ENCODE assay signal across 8 mouse cellular contexts in genomic region chr19:53901931-53902738, GRCm38 (mm10). TPM values are rescaled to one million over a fixed set of nuclear protein-coding genes. Genes with fewer than 3 reads are reported as not detected.
DNase-seq lines count a peak whose midpoint lies in the region; ATAC-seq and TF ChIP-seq lines count a peak whose summit lies in the region.

No protein-coding gene starts in this region.

- TF ChIP-seq CTCF in ES-Bruce4 (IDR thresholded peaks at IDR 0.05; ENCODE audit: low read depth, low read length) = no peak
- TF ChIP-seq CTCF in olfactory bulb, adult 2 months (IDR thresholded peaks at IDR 0.05; ENCODE audit: insufficient read depth, low read depth, low read length) = no peak

- H3K4me3 ChIP-seq in heart, embryonic 10.5 days = peak overlapping the region; percentile 98
- no peak overlapping the region for H3K4me3 ChIP-seq in ES-Bruce4 (ENCODE audit: low read depth, low read length)
- peak overlapping the region; percentile 95 for H3K4me3 ChIP-seq in forebrain, embryonic 10.5 days
- peak overlapping the region; percentile 77 for H3K4me3 ChIP-seq in limb, embryonic 15.5 days
- H3K4me3 ChIP-seq in olfactory bulb, adult 2 months (ENCODE audit: insufficient read depth, low read depth, low read length) = no peak overlapping the region; the same call in 1 of the 2 replicates

- peak overlapping the region; percentile 83 for H3K9ac ChIP-seq in ES-Bruce4 (ENCODE audit: low read depth, poor library complexity, severe bottlenecking)
- H3K9ac ChIP-seq in limb, embryonic 15.5 days = peak overlapping the region; percentile 62; the same call in 1 of the 2 replicates

- intact Hi-C loops in heart, postnatal 14 days (cut with DNase I) = loop anchor here (2.0 to 10.0 kb wide), 2 partner anchors 41 to 257 kb away; no protein-coding TSS in a partner anchor

- WGBS in heart, embryonic 10.5 days = 40% methylated on average over 15 of the region's 15 CpGs
- WGBS in forebrain, embryonic 10.5 days = 63% methylated on average over 15 of the region's 15 CpGs
- WGBS in limb, embryonic 15.5 days = 51% methylated on average over 15 of the region's 15 CpGs
- 55% methylated on average over 15 of the region's 15 CpGs for WGBS in olfactory bulb, adult 2 months

- H3K27ac ChIP-seq in heart, embryonic 10.5 days = peak overlapping the region; percentile 94
- no peak overlapping the region for H3K27ac ChIP-seq in ES-Bruce4 (ENCODE audit: insufficient read depth, low read length)
- peak overlapping the region; percentile 92 for H3K27ac ChIP-seq in forebrain, embryonic 10.5 days
- H3K27ac ChIP-seq in limb, embryonic 15.5 days = peak overlapping the region; percentile 92
- peak overlapping the region; percentile 94 for H3K27ac ChIP-seq in olfactory bulb, adult 2 months (ENCODE audit: insufficient read depth, low read depth, low read length)

- no peak for TF ChIP-seq POLR2A in ES-Bruce4 (IDR thresholded peaks at IDR 0.05; ENCODE audit: insufficient read depth, low read length)
- TF ChIP-seq POLR2A in olfactory bulb, adult 2 months (IDR thresholded peaks at IDR 0.05; ENCODE audit: insufficient read depth, low read depth, low read length) = no peak

- no peaks in the 10 kb centered on the region for H3K36me3 ChIP-seq in heart, embryonic 10.5 days
- H3K36me3 ChIP-seq in ES-Bruce4 (ENCODE audit: control insufficient read depth, insufficient read depth, low read length, poor library complexity, severe bottlenecking) = no peaks in the 10 kb centered on the region
- no peaks in the 10 kb centered on the region for H3K36me3 ChIP-seq in forebrain, embryonic 10.5 days (replicated peaks)
- no peaks in the 10 kb centered on the region for H3K36me3 ChIP-seq in limb, embryonic 15.5 days

- H3K4me2 ChIP-seq in limb, embryonic 15.5 days = peak overlapping the region; percentile 69

- TF ChIP-seq EP300 in ES-Bruce4 (IDR thresholded peaks at IDR 0.05; ENCODE audit: insufficient read depth, low read depth, low read length) = no peak

- no peaks in the 10 kb centered on the region for H3K9me3 ChIP-seq in heart, embryonic 10.5 days
- no peaks in the 10 kb centered on the region for H3K9me3 ChIP-seq in ES-Bruce4 (replicated peaks; ENCODE audit: control insufficient read depth, insufficient read depth, low read length, poor library complexity, severe bottlenecking)
- no peaks in the 10 kb centered on the region for H3K9me3 ChIP-seq in forebrain, embryonic 10.5 days
- no peaks in the 10 kb centered on the region for H3K9me3 ChIP-seq in limb, embryonic 15.5 days

- peak; percentile 75 for DNase-seq in heart, embryonic 10.5 days (ENCODE audit: low spot score)
- DNase-seq in heart, postnatal 14 days = no peak
- no peak for DNase-seq in forebrain, embryonic 10.5 days (ENCODE audit: extremely low spot score, low spot score)
- DNase-seq in ovary, adult 18-20 months (ENCODE audit: low spot score) = no peak

- no peaks in the 10 kb centered on the region for H3K27me3 ChIP-seq in heart, embryonic 10.5 days (ENCODE audit: insufficient read depth, poor library complexity, severe bottlenecking)
- no peaks in the 10 kb centered on the region for H3K27me3 ChIP-seq in ES-Bruce4 (ENCODE audit: control insufficient read depth, insufficient read depth, low read length, poor library complexity, severe bottlenecking)
- H3K27me3 ChIP-seq in forebrain, embryonic 10.5 days (ENCODE audit: poor library complexity, severe bottlenecking) = no peaks in the 10 kb centered on the region
- no peaks in the 10 kb centered on the region for H3K27me3 ChIP-seq in limb, embryonic 15.5 days

- H3K4me1 ChIP-seq in heart, embryonic 10.5 days = peaks cover 20% of the 10 kb centered on the region
- H3K4me1 ChIP-seq in ES-Bruce4 (ENCODE audit: control insufficient read depth, insufficient read depth, low read length) = no peaks in the 10 kb centered on the region
- H3K4me1 ChIP-seq in forebrain, embryonic 10.5 days = peaks cover 30% of the 10 kb centered on the region
- peaks cover 55% of the 10 kb centered on the region for H3K4me1 ChIP-seq in limb, embryonic 15.5 days
- H3K4me1 ChIP-seq in olfactory bulb, adult 2 months (ENCODE audit: control insufficient read depth, insufficient read depth, low read length) = peaks cover 18% of the 10 kb centered on the region

- no peak for ATAC-seq in limb, embryonic 15.5 days (ENCODE audit: insufficient number of reproducible peaks, low FRiP score, low TSS enrichment, low read depth)
- ATAC-seq in granulocyte monocyte progenitor cell, adult 5-6 weeks (replicated peaks; ENCODE audit: poor library complexity, severe bottlenecking) = no peak

RNA-seq across cellular contexts. Expression of gene Pdcd4, which starts 10.1 kb away (rescaled TPM):
- 31.4 and 35.0 TPM in 2 replicates for polyA plus RNA-seq in heart, embryonic 10.5 days (2016; fragmentation: Nextera tagmentation; extraction: Ambion mirVana)
- total RNA-seq in heart, postnatal 14 days (2021) = 10 to 100 TPM; 24.8 to 25.6 TPM
- 71.8 and 78.8 TPM in 2 replicates for polyA plus RNA-seq in ES-Bruce4 (2011; ENCODE audit: insufficient read depth, insufficient read length, low read depth, missing spikeins)
- polyA plus RNA-seq in forebrain, embryonic 10.5 days (2016; fragmentation: Nextera tagmentation; extraction: Ambion mirVana) = 46.7 and 47.0 TPM in 2 replicates
- 98.4 and 108 TPM in 2 replicates for polyA plus RNA-seq in limb, embryonic 15.5 days (2015; fragmentation: Nextera tagmentation; extraction: Ambion mirVana)
- polyA plus RNA-seq in olfactory bulb, adult 2 months (2012; ENCODE audit: insufficient read depth, insufficient read length, low replicate concordance, missing spikeins) = not detected in 2 replicates
- total RNA-seq in granulocyte monocyte progenitor cell, adult 5-6 weeks (2014; fragmentation: Nextera tagmentation) = 267 and 284 TPM in 2 replicates
- 437 and 499 TPM in 2 replicates for total RNA-seq in granulocyte monocyte progenitor cell, adult 5-6 weeks (2017)

RNA-seq across cellular contexts. Expression of gene Shoc2, which starts 42.0 kb away (rescaled TPM):
- 51.0 and 54.7 TPM in 2 replicates for polyA plus RNA-seq in heart, embryonic 10.5 days (2016; fragmentation: Nextera tagmentation; extraction: Ambion mirVana)
- 10 to 100 TPM; 30.2 to 34.4 TPM for total RNA-seq in heart, postnatal 14 days (2021)
- polyA plus RNA-seq in ES-Bruce4 (2011; ENCODE audit: insufficient read depth, insufficient read length, low read depth, missing spikeins) = 69.0 and 70.4 TPM in 2 replicates
- polyA plus RNA-seq in forebrain, embryonic 10.5 days (2016; fragmentation: Nextera tagmentation; extraction: Ambion mirVana) = 59.6 and 71.0 TPM in 2 replicates
- 48.5 and 48.9 TPM in 2 replicates for polyA plus RNA-seq in limb, embryonic 15.5 days (2015; fragmentation: Nextera tagmentation; extraction: Ambion mirVana)
- polyA plus RNA-seq in olfactory bulb, adult 2 months (2012; ENCODE audit: insufficient read depth, insufficient read length, low replicate concordance, missing spikeins) = not detected in 2 replicates
- 28.4 and 30.1 TPM in 2 replicates for total RNA-seq in granulocyte monocyte progenitor cell, adult 5-6 weeks (2014; fragmentation: Nextera tagmentation)
- total RNA-seq in granulocyte monocyte progenitor cell, adult 5-6 weeks (2017) = 42.8 and 55.2 TPM in 2 replicates

RNA-seq across cellular contexts. Expression of gene Bbip1, which starts 42.3 kb away (rescaled TPM):
- 63.5 and 69.3 TPM in 2 replicates for polyA plus RNA-seq in heart, embryonic 10.5 days (2016; fragmentation: Nextera tagmentation; extraction: Ambion mirVana)
- total RNA-seq in heart, postnatal 14 days (2021) = 10 to 100 TPM; 35.3 to 35.8 TPM
- 43.2 and 44.5 TPM in 2 replicates for polyA plus RNA-seq in ES-Bruce4 (2011; ENCODE audit: insufficient read depth, insufficient read length, low read depth, missing spikeins)
- polyA plus RNA-seq in forebrain, embryonic 10.5 days (2016; fragmentation: Nextera tagmentation; extraction: Ambion mirVana) = 104 and 105 TPM in 2 replicates
- polyA plus RNA-seq in limb, embryonic 15.5 days (2015; fragmentation: Nextera tagmentation; extraction: Ambion mirVana) = 59.5 and 62.5 TPM in 2 replicates
- not detected in 2 replicates for polyA plus RNA-seq in olfactory bulb, adult 2 months (2012; ENCODE audit: insufficient read depth, insufficient read length, low replicate concordance, missing spikeins)
- total RNA-seq in granulocyte monocyte progenitor cell, adult 5-6 weeks (2014; fragmentation: Nextera tagmentation) = 63.6 and 91.9 TPM in 2 replicates
- total RNA-seq in granulocyte monocyte progenitor cell, adult 5-6 weeks (2017) = 33.7 and 37.1 TPM in 2 replicates

Comparison
In these comparisons a context has a peak if more than half of its experiments do, and no peak if none do; other contexts are left out.
1. H3K4me3 ChIP-seq: peak in heart, embryonic 10.5 days (single experiment), forebrain, embryonic 10.5 days (single experiment) and limb, embryonic 15.5 days (single experiment); none in ES-Bruce4 (single experiment) and olfactory bulb, adult 2 months (single experiment).